Mouse (Mus musculus): ENCODE data around the gene Svep1.
A peak's percentile ranks its signal among the peaks of the same experiment; 100 is the strongest.

Gene Svep1

DNA sequence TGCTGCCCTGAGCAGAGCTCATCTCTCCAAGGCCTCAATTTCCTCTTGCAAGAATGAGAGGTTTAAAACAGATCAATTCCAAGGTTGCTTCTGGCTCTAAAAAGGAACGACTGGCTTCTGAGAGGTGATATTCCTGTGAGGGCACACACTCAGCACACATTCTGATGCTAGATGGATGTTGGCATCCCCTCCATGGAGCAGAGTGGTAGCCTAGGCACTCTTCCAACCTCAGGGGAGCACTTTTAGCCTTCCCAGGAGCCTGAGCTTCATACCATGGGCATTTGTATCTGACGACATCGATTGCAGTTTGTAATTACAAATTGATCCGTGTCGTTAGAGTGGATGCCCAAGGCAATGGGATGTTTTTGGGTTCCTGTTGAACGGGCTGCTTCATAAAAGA is 33.3 kb downstream of the Svep1 start:
- no peak for DNase-seq (ENCODE audit: extremely low read depth, low read depth, low spot score)

GRCm38 (mm10) chr4:58170430-58170829 is 36.2 kb downstream of the Svep1 start:
- no peak for DNase-seq (ENCODE audit: extremely low read depth, low read depth, low spot score)

- DNase-seq (ENCODE audit: extremely low read depth, low read depth, low spot score) = no peak
Measured at GRCm38 (mm10) chr4:58169918-58170317, 36.7 kb downstream of the Svep1 start.

DNA sequence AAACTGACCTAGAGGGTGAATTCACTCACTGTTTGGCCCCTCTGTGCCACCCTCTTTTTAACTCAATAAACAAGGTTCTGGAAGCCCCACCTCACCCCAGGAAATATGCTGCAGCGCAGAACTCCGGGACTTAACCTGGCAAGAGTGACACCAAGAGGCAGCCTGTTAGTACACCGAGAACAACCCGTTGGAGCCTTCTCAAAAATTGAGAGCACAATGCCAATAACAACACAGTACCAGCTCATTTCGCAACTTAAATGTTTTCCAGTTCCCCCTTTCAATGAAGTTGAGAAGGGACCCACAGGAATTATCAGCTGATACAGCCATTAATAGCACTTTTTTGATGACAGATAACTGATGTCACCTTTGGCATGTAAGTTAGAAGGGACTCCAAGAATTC is 38.3 kb downstream of the Svep1 start:
- peak; percentile 34 for DNase-seq (ENCODE audit: extremely low read depth, low read depth, low spot score)

DNA sequence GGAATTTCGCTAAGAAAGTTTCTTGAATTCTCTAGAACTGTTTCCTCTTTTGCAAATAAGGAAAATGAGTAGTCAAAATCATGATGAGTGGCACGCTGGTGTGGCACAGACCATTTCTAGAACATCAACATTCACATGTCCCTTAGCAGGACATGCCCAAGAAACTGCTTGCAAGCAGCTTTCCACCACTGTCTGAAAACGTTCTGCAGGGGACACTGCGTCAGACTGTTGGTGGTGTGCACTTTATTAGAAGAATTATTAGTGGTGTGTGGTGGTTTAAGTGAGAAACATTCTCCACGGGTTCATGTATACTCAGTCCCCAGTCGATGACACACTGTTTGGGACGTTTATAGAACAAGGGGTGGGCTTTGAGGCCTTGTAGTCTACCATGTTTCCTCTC is 40.9 kb downstream of the Svep1 start:
- no peak for DNase-seq (ENCODE audit: extremely low read depth, low read depth, low spot score)

DNA sequence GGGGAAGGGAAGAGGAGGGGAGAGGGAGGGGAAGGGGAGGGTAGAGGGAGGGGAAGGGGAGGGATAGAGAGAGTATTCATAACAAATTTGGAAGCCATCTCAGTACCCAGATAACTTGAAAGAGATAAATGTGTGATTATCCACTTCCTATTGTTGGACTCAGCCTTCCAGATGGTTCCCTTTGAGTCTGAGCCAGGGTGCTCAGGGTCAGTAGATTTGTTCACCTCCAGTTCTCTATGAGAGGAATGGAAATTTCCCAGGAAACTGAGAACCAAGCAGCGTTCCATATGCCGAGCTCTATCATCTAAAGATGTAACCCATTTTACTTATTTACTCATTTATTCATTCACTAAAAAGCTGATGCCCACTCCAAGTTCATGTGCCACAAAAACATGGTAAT is 44.8 kb downstream of the Svep1 start:
- DNase-seq (ENCODE audit: extremely low read depth, low read depth, low spot score) = no peak

GRCm38 (mm10) chr4:58159564-58159963 is 47.1 kb downstream of the Svep1 start:
- no peak for DNase-seq (ENCODE audit: extremely low read depth, low read depth, low spot score)

GRCm38 (mm10) chr4:58150301-58150700 is 56.4 kb downstream of the Svep1 start:
- DNase-seq (ENCODE audit: extremely low read depth, low read depth, low spot score) = no peak

GRCm38 (mm10) chr4:58149186-58149585 is 57.5 kb downstream of the Svep1 start:
- no peak for DNase-seq (ENCODE audit: extremely low read depth, low read depth, low spot score)

DNA sequence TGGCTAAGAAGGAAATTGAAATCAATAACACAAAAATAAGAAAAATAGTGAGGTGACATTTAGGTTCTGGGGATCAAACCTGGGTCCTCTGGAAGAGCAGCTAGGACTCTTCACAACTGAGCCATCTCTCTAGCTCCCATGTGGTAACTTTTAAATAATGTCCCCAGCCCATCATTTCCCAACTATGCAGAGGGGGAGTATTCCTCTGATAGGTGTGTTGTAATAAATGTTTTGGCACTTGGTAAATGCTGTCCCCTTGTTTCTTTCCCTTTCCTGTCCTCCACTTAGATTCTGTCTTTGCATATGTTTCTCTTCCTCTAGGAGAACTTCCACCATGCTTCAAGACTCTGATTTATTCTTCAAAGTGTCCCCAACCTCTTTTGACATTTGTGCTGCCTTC is 58.1 kb downstream of the Svep1 start:
- DNase-seq (ENCODE audit: extremely low read depth, low read depth, low spot score) = no peak

GRCm38 (mm10) chr4:58146676-58147075 is 60.0 kb downstream of the Svep1 start:
- DNase-seq (ENCODE audit: extremely low read depth, low read depth, low spot score) = no peak

- no peak for DNase-seq (ENCODE audit: extremely low read depth, low read depth, low spot score)
Measured at GRCm38 (mm10) chr4:58139764-58140556, 66.7 kb downstream of the Svep1 start.

DNA sequence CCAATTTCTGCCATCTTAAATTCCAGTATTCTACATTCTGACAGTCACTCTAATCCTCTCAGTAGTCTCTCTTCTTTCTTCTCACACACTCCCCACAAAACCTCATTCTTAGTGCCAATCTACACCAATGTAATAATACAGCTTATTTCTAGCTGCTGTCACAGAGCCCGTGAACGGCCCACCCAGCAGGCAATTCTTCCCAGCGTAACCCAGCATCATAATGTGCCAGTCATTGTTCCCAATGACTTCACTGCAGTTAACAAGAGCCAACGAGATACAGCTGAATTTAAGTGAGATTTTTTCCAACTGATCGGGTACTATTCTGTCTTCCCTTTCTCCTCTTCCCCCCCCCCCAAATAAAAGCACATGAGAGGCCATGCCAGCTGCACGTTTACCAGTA is 67.4 kb downstream of the Svep1 start:
- no peak for DNase-seq (ENCODE audit: extremely low read depth, low read depth, low spot score)

GRCm38 (mm10) chr4:58133610-58134309 is 72.9 kb downstream of the Svep1 start:
- no peak for DNase-seq (ENCODE audit: extremely low read depth, low read depth, low spot score)

- no peak for DNase-seq (ENCODE audit: extremely low read depth, low read depth, low spot score)
Measured at GRCm38 (mm10) chr4:58129844-58130243, 76.8 kb downstream of the Svep1 start.

DNA sequence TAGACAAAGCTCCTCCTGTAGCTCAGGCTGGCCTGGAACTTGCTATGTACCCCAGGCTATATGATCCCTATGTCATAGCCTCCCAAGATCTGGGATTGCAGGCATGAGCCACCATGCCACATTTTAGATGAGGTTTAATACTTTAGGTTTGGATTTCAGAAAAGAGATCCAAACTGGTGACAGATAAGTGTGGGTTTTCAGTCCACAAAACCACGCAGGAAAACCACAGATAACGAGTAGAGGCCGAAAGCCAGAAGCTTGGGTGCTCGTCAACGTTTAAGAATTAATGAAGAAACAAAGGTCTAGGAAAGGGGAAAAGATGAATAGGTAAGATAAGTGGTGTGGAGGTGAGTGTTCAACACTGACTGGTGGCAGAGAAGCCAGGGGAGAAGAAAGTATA is 79.6 kb downstream of the Svep1 start:
- DNase-seq (ENCODE audit: extremely low read depth, low read depth, low spot score) = no peak

- DNase-seq (ENCODE audit: extremely low read depth, low read depth, low spot score) = no peak
Measured at GRCm38 (mm10) chr4:58115452-58115851, 91.2 kb downstream of the Svep1 start.

DNA sequence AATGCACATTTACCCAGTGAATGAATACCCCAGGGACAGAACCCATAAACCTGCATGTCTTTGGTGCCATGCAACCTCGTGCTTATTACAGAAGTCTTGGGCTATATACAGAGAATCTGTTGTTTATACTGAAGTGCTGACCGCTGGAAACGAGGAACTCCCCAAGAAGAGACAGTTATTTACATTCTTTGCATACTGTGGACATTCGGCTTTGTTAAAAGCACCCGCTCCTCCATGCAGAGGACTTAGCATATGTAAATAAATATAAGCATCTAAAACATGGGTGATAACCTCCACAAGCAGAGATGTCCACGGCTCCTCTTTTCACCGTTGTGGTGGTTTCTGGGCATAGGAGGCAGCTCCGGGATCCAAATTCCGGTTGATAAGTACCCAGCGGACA is 95.7 kb downstream of the Svep1 start:
- no peak for DNase-seq (ENCODE audit: extremely low read depth, low read depth, low spot score)

GRCm38 (mm10) chr4:58109793-58110192 is 96.9 kb downstream of the Svep1 start:
- no peak for DNase-seq (ENCODE audit: extremely low read depth, low read depth, low spot score)

DNA sequence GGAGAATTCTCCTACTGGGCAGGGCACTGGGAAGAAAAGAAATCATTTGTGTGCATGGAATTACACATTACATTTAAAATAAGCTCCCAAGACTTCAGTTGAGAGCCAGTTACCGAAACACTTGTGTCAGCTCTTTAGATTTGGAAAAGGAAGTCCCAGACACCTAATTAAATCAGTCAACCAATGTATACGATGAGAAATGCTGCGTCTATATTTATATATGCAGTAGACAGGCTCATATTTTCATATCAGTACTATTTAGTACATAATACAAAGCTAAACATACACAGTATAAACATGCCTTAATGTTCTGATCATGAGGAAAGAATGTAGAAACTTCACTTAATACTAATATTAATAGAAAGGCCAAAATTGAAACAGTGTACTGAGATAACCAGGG is 98.3 kb downstream of the Svep1 start:
- DNase-seq (ENCODE audit: extremely low read depth, low read depth, low spot score) = no peak

DNA sequence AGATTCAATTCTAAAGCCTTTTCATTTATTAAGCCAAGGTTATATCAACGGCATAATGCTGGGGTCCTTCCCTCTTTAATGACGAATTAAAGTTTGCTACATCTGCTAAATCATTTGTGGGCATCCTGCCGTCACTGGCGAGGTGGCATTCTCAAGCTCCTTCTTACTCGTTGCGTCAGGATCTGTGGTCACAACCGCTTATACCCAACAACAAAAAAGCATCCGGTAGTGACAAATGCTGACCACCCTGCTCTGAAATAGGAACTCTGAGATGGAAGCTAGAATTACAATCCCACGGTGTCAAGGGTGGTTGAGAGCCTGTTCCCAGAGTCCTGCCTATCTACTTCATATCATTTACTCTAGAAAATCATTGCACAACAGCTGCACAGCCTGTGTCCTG is 108.9 kb downstream of the Svep1 start:
- DNase-seq (ENCODE audit: extremely low read depth, low read depth, low spot score) = no peak

DNA sequence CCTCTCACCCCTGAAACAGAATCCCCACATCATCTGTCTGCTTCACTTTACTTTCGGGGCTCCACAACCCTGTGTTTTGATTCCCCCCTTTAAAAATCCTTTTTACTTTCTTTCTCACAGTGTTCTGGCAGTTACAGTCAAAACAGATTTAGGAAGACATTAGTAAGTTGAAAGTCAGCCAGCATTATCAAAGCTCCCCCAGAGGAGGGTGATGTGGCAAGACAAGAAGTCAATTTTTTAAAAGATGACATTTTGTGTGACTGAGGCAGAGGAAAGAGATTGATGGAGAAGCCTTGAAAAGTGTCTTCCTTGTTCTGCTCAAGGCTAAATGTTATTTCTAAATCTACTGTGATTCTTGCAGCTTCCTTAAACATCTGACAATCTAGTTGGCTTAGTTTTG is 119.9 kb downstream of the Svep1 start:
- DNase-seq (ENCODE audit: extremely low read depth, low read depth, low spot score) = no peak

GRCm38 (mm10) chr4:58086151-58086550 is 120.5 kb downstream of the Svep1 start:
- DNase-seq (ENCODE audit: extremely low read depth, low read depth, low spot score) = no peak
